Mouse (Mus musculus) stomach, embryonic 14.5 days (tissue): ENCODE measurements around the gene Ank. TPM values are rescaled to one million over a fixed set of nuclear protein-coding genes. Genes with fewer than 3 reads are reported as not detected.

Experiments used
- ATAC-seq: fragments of 200-750 bp; cut with Nextera tagmentation; 2 replicates; pipeline ENCODE4 v1.8.0; 2017; ENCODE audit warnings: low read depth, moderate TSS enrichment; ENCODE audit not compliant: insufficient number of reproducible peaks, insufficient read depth, low FRiP score
- H3K27ac ChIP-seq: fragments of 300-500 bp; sonication (generic); 2 replicates; pipeline ENCODE4 v1.5.1; 2014; ENCODE audit warnings: mild to moderate bottlenecking, low read length, moderate library complexity, mixed read lengths
- H3K27me3 ChIP-seq: fragments of 300-500 bp; sonication (generic); 2 replicates; pipeline ENCODE4 v1.6.1; 2014; ENCODE audit warnings: low read length, control low read depth, mixed read lengths; ENCODE audit not compliant: control insufficient read depth, insufficient read depth
- H3K36me3 ChIP-seq: fragments of 300-500 bp; sonication (generic); 2 replicates; pipeline ENCODE4 v1.6.1; 2014; ENCODE audit warnings: mild to moderate bottlenecking, control low read depth, low read length, moderate library complexity, mixed read lengths; ENCODE audit not compliant: control insufficient read depth, insufficient read depth
- H3K4me1 ChIP-seq: fragments of 300-500 bp; sonication (generic); 2 replicates; pipeline ENCODE4 v1.6.1; 2014; ENCODE audit warnings: low read length, control low read depth, mixed read lengths; ENCODE audit not compliant: control insufficient read depth, insufficient read depth
- H3K4me2 ChIP-seq: fragments of 300-500 bp; sonication (generic); replicated peaks from 2 replicates; pipeline ENCODE4 v1.6.1; 2014; ENCODE audit warnings: low read depth, low read length, control low read depth
- H3K4me3 ChIP-seq: fragments of 300-500 bp; sonication (generic); 2 replicates; pipeline ENCODE4 v1.5.1; 2014; ENCODE audit warnings: low read depth, low read length, control low read depth
- H3K9ac ChIP-seq: fragments of 300-500 bp; sonication (generic); replicated peaks from 2 replicates; pipeline ENCODE4 v1.6.1; 2014; ENCODE audit warnings: low read depth, mild to moderate bottlenecking, control low read depth, low read length, moderate library complexity, mixed read lengths
- H3K9me3 ChIP-seq: fragments of 300-500 bp; sonication (generic); 2 replicates; pipeline ENCODE4 v1.6.1; 2016; ENCODE audit warnings: low read depth, low read length, control low read depth; ENCODE audit not compliant: control insufficient read depth
- WGBS: fragments of 180-500 bp; shearing (Covaris S2); extraction: QIAGEN DNeasy Blood & Tissue Kit; methylation state at CpG from one replicate; pipeline ENCODE4 v1.1.7; 2014; 5-methylcytosine and 5-hydroxymethylcytosine counted together
- polyA plus RNA-seq: library from polyadenylated mRNA; unstranded; fragments of >200 nt; fragmentation: Nextera tagmentation; extraction: Ambion mirVana; gene quantifications from 2 replicates; pipeline ENCODE4 v1.2.1, GENCODE M21; 2014

The Ank gene
- polyA plus RNA-seq, 1 experiment from 2014 or later = 13.7 TPM

GRCm38 (mm10) chr15:27496596-27497299 is 30.3 kb downstream of the Ank start:
- Histone ChIP-seq H3K27me3 (no peaks in the 10 kb centered on the region), H3K36me3 (no peaks in the 10 kb centered on the region), H3K4me1 (0 out of 2 replicates have a peak, but pooled peaks cover 7% of the 10 kb centered on the region), H3K9ac (no peak overlapping the region), H3K4me2 (no peak overlapping the region), H3K4me3 (no peak overlapping the region), H3K9me3 (no peaks in the 10 kb centered on the region), H3K27ac (no peak overlapping the region)
- whole genome bisulfite sequencing = 83% methylated on average over 11 of the region's 11 CpGs
- peak; percentile 68; the same call in 1 of the 2 replicates for ATAC-seq

DNA sequence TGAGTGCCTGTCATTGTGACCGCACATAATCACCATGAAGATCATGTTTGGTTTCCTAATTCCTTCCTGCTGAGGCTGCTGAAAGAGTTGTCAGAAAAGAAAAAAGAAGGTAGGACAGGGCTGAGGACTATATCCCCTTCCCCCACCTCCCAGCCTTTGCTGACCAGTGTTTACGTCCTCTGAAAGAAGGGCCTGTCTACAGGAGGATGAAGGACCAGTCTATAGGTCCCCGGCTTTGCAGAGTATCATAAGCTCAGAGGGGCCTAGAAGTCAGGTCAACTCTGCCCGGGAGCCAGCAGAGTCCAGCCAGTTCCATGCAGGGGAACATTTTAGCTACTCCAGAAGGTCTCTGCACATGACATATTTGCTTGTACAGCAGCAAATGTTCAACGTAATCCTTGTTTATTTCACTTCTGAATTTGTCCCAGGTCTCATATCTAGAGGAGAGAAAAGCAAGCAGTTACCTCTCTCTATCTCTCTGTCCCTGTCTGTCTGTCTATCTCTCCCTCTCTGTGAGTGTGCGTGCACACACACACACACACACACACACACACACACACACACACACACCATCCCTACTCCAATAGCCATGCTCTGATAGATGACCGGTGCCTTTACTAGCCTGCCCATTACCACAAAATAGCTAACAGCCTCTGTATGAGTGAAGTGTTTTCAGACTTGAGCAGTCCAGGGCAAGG is 31.0 kb downstream of the Ank start:
- Histone ChIP-seq H3K9ac (no peak overlapping the region), H3K27me3 (no peaks in the 10 kb centered on the region), H3K4me3 (no peak overlapping the region), H3K4me1 (peaks cover 12% of the 10 kb centered on the region; the same call in 1 of the 2 replicates), H3K36me3 (no peaks in the 10 kb centered on the region), H3K27ac (no peak overlapping the region), H3K9me3 (no peaks in the 10 kb centered on the region), H3K4me2 (no peak overlapping the region)
- 60% methylated on average over 7 of the region's 7 CpGs for WGBS
- ATAC-seq = no peak

DNA sequence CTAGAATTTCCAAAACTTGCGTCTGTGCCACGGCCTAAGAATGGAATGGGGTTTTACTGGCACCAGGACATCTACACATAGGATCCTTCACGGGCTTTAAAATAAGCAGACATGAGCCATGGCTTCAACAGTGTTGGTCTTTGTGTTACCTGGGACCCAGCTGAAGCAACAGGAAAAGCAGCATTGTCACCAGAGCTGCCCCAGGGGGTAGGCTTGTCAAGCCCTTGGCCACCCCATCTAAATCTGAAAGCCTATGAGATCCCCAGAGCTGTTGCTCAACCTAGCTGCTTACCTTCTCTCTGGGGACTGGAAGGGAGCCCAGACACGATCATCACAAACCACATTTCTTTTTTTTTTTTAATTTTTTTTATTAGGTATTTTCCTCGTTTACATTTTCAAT is 31.6 kb downstream of the Ank start:
- H3K4me2 ChIP-seq = no peak overlapping the region

DNA sequence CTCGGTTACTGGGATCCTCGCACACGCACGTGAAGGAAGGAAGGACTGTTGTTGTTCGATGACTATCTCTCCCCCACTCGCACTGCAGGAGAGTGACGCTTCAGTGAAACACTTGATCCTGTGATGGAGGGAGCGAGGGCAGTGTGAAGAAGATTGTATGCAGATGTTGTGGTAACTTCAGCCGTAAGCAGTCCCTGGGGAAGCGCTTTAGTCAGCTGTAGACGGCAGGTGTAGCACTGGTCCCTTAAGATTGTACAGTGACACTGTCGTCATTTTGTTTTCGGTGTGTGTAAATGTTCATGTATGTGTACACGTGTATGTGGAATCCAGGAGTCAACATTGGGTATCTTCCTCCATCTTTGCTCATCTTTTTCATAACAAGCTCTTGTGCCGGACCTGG is 33.9 kb downstream of the Ank start:
- Histone ChIP-seq H3K27ac (no peak overlapping the region), H3K9ac (no peak overlapping the region), H3K9me3 (no peaks in the 10 kb centered on the region), H3K27me3 (no peaks in the 10 kb centered on the region), H3K4me2 (no peak overlapping the region), H3K36me3 (no peaks in the 10 kb centered on the region), H3K4me3 (no peak overlapping the region), H3K4me1 (peaks cover 20% of the 10 kb centered on the region)
- no peak for ATAC-seq
- 84% methylated on average over 15 of the region's 15 CpGs for WGBS

More for the DNA sequence above, 31.6 kb downstream of the Ank start:
- Histone ChIP-seq H3K9me3 (no peaks in the 10 kb centered on the region), H3K27me3 (no peaks in the 10 kb centered on the region), H3K36me3 (no peaks in the 10 kb centered on the region), H3K4me1 (peaks cover 16% of the 10 kb centered on the region; the same call in 1 of the 2 replicates), H3K27ac (no peak overlapping the region), H3K4me3 (no peak overlapping the region), H3K9ac (no peak overlapping the region)
- ATAC-seq = no peak
- 82% methylated on average over 5 of the region's 5 CpGs for WGBS

GRCm38 (mm10) chr15:27502338-27502737 is 35.9 kb downstream of the Ank start:
- ATAC-seq = no peak
- peaks cover 32% of the 10 kb centered on the region for H3K4me1 ChIP-seq
- WGBS = 82% methylated on average over 13 of the region's 13 CpGs
- H3K9ac ChIP-seq = no peak overlapping the region
- H3K36me3 ChIP-seq = no peaks in the 10 kb centered on the region
- no peak overlapping the region for H3K27ac ChIP-seq
- H3K4me3 ChIP-seq = no peak overlapping the region
- H3K4me2 ChIP-seq = no peak overlapping the region
- H3K9me3 ChIP-seq = no peaks in the 10 kb centered on the region
- no peaks in the 10 kb centered on the region for H3K27me3 ChIP-seq

- 60% methylated on average over 9 of the region's 9 CpGs for WGBS
- H3K27me3 ChIP-seq = no peaks in the 10 kb centered on the region
- H3K9me3 ChIP-seq = no peaks in the 10 kb centered on the region
- H3K4me3 ChIP-seq = no peak overlapping the region
- H3K4me1 ChIP-seq = peaks cover 32% of the 10 kb centered on the region
- no peaks in the 10 kb centered on the region for H3K36me3 ChIP-seq
- no peak overlapping the region for H3K27ac ChIP-seq
- no peak for ATAC-seq
- H3K9ac ChIP-seq = no peak overlapping the region
- H3K4me2 ChIP-seq = no peak overlapping the region
Observed at GRCm38 (mm10) chr15:27503221-27503620, 36.7 kb downstream of the Ank start.

DNA sequence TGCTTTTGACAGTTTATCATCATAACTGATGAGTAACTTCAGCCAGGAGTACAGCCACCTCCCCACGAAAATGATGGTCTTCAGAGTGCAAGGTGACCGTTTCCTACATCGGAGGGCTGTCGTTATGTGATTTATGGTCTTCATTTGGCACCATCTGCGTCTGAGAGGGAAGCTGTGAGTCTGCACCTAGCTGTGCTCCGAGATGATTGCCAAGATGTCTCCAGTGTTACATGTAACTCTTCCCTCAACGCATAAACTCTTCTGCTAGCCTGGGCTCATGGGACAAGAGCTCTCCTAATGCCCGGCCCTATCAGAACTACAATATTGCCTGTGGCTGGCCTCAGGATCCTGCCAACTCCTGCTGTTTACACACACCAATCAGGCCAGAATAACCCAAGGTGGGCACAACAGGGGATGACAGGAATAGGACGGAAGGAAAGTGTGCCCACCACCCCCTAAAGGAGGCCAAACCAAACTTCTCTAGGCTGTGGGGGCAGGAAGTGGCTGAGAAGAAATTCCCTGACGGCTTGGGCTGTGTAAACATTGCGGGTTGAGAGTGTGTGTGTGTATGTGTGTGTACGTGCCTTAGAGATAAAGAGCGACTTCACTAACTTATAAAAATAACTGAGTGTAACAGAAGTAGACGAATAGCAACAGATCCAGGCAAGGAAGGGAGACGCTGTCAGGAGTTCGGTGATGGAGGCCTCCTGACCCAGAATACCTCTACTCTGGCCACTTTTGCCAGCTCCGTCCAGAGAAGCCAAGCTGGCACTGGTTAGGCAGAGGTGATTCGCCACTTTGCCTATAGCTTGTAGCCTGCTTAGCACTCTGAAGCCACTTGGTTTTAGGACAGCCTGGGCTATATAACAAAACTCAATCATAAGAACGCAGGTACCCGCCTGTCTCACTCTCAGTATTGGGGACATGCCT is 37.6 kb downstream of the Ank start:
- H3K4me2 ChIP-seq = no peak overlapping the region
- H3K4me1 ChIP-seq = peaks cover 32% of the 10 kb centered on the region
- no peaks in the 10 kb centered on the region for H3K36me3 ChIP-seq
- no peaks in the 10 kb centered on the region for H3K9me3 ChIP-seq
- ATAC-seq = no peak; the same call in 1 of the 2 replicates
- no peaks in the 10 kb centered on the region for H3K27me3 ChIP-seq
- no peak overlapping the region; the same call in 1 of the 2 replicates for H3K27ac ChIP-seq
- no peak overlapping the region for H3K4me3 ChIP-seq
- H3K9ac ChIP-seq = no peak overlapping the region
- 40% methylated on average over 20 of the region's 20 CpGs for WGBS
